Mouse (Mus musculus) common myeloid progenitor, adult 5-6 weeks (primary cell): ENCODE data around the gene Smarce1. TPM values are rescaled to one million over a fixed set of nuclear protein-coding genes. Genes with fewer than 3 reads are reported as not detected.
"Not testable (repeated sequence)": the region's sequence is repeated elsewhere in the genome, so short reads cannot be mapped to it uniquely, and the experiment has no call there.

Experiments used
- ATAC-seq: replicated peaks from 2 replicates; pipeline ENCODE4 v1.8.0; 2016; ENCODE audit warnings: low read depth, mild to moderate bottlenecking, moderate TSS enrichment, inconsistent platforms; ENCODE audit not compliant: poor library complexity, severe bottlenecking
- total RNA-seq: library from RNA; stranded (forward); fragments of 200-1000, 187-1606 nt; gene quantifications from 2 replicates; pipeline ENCODE4 v1.2.3, GENCODE M21; 2017

Gene Smarce1
- 222 and 341 TPM in 2 replicates for total RNA-seq

DNA sequence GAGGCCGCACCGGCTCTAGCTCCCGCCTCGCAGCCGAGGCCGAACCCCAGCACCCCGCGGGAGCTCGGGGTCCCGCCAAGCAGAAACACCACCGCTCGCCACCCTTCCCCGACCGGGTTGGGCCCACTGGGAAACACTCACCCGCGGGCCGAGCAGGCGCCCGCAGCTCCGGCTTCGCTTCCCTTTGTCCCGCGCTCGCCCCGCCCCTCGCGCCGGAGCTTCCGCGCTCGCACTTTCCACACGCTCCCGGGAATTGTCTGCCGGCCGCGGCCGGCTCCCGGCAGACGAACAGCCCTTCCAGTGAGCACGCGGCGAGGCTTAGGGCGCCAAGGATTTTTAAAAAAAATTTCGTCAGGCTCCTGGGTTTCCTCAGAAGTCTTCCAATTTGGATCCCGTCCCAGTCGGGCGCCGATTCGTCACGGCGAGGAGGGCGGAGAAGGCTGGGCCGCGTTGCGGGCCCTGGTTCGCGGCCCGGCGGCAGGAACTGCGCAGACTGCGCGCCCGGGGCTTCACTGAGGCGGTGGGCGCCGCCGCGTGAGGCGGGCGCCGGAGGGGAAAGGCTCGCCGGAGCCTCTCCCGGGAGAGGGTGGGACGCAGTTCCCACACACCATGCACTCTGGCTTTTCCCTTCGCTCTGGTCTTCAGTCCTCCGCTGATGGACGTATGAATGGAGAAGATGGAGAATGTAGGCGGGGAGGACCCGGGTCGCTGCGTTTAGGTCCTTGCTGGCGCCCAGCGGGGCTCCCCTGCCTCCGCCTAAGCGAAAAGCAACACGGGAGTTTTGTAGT lies at the start of gene Smarce1:
TSS of gene Smarce1 (minus strand) at position 757 of the 788 bp plus-strand sequence.
- peak; percentile 76 for ATAC-seq

GRCm38 (mm10) chr11:99279986-99280385 lies 49.2 kb upstream of the Smarce1 start:
- no peak for ATAC-seq

DNA sequence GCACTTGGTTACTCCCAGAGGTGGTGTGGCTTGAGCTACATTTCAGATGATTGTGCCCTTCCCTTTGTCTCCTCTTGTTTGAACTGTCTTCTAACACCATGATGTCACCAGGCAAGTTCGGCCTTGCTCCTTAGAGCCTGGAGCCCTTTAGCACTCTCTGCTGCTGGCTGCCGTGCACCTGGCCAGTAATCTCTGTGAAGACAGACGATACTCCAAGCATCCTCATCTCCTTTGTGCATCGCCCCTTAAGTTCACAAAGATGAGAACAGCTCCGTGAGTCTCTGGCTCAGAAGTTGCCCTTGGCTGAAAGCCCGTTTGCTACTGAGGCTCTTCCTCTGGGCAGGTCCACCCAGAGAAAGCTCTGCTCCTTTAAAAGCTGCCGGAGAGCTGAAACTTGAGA lies 46.0 kb upstream of the Smarce1 start:
- ATAC-seq: no peak

DNA sequence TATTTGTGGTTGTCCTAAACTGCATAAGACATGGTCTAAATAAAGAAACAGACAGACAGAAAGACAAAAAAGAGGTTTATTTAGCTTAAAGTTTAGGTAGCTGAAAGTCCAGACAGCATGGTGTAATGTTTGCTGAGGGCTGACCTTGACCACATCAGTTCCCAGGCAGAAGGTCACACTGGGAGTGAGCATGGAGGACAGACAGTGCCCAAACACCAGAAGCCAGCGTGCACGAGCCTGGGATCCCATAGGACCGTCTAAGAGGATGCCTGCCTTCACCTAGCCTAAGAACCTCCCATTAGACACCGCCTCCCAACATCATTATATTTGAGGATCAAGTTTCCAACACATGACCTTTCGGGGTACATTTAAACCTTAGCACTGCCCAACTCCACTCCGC lies 44.8 kb upstream of the Smarce1 start:
- no peak for ATAC-seq

DNA sequence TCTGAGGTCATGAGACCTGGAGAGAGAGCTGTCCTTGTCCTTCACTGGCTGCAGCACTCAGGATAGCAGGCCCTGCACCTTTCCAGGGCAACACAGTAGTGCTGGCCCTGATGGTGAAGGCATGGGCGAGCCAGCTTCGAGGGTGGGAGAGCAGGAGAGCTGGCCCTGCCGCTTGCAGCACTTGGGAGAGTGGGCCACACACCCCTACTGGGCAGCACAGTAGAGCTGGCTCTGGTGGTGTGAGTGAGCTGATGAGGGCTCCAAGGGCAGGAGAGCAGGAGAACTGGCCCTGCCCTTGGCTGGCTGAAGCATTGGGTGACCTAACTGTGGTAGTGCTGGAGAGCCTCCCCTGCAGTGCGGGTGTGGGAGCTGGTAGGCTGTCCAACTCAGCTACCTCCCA lies 41.9 kb upstream of the Smarce1 start:
- ATAC-seq: no peak

GRCm38 (mm10) chr11:99269192-99269591 lies 38.4 kb upstream of the Smarce1 start:
- ATAC-seq: no peak

DNA sequence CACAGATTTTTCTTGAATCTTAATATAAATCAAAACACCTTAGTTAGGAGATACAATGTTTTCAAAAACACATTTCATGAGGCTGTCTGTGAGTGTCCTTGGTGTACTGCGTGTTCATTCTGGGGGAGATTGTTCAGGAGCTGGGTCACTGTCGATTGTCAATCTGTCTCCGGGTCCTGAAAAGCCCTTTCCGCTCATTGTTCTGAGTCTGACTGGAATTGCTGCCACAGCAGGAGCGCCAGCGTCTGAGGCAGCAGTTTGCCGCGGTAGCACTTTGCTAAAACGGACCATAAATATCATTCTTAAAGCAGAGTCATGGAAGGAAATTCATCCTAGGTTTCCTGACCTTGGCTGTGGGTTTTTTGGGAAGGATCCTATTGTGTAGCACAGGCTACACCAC lies 35.0 kb upstream of the Smarce1 start:
- ATAC-seq: no peak

GRCm38 (mm10) chr11:99265220-99265619 lies 34.4 kb upstream of the Smarce1 start:
- ATAC-seq: no peak

- no peak for ATAC-seq
These were observed 25.4 kb upstream of the Smarce1 start for GRCm38 (mm10) chr11:99256213-99256612.

- no peak for ATAC-seq
These were observed 24.5 kb upstream of the Smarce1 start for GRCm38 (mm10) chr11:99255316-99255715.

GRCm38 (mm10) chr11:99253893-99254292 lies 23.1 kb upstream of the Smarce1 start:
- ATAC-seq: no peak

DNA sequence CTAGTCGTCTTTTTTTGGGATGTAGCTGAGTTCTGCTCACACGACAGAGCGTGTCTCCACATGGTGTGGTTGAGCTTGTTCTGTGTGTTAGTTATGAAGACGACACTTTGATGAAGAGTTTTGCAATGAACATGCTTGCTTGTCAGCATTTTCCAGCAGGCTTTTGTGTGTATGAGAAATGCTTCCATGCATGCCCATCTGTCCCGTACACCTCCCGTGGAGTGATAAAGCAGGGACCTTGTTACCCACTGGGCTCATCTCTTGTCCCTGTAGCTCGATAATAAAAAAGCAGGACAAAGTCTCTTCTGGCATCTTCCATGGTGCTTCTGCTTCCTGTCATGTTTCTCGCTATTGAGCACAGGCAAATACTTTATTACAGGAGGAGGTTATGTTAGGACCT lies 21.9 kb upstream of the Smarce1 start:
- ATAC-seq: no peak

- no peak for ATAC-seq
These were observed 19.8 kb upstream of the Smarce1 start for GRCm38 (mm10) chr11:99250666-99251065.

DNA sequence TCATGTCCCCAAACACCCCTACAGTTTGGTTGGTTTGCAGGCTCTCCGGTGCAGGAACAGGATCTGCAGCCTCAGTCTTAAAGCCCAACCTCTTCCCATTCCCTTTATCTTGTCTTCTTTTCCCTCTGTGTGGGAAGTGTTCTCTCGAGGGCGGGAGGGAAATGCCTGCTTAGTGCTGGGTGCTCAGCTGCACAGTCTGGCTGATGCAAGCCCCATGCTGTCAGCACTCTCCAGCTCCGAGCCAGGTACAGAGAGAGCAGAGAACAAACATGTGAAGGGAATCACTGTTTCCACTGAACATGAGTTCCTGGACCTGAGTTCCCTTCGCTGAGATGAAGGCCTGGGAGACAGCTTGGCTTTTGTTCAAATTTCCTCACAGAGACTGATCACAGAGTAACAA lies 19.4 kb upstream of the Smarce1 start:
- ATAC-seq: no peak

DNA sequence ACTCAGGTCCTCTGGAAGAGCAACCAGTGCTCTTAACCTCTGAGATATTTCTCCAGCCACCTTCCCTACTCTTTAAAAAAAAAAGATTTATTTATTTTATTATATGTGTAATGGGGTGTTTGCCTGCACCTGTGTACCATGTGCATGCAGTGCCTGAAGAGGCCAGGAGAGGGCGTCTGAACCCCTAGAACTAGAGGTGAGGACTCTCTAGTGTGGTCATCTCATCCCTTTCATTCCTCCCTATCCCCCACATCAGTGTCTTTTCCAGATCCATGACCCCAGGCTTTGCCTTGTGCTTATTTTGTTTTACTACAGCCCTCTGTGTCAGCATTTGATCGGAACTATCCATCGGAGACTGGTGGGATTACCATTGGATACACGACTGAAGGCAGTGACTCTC lies 18.3 kb upstream of the Smarce1 start:
- 0 out of 2 replicates have a peak, but pooled peaks have one; percentile 39 for ATAC-seq

DNA sequence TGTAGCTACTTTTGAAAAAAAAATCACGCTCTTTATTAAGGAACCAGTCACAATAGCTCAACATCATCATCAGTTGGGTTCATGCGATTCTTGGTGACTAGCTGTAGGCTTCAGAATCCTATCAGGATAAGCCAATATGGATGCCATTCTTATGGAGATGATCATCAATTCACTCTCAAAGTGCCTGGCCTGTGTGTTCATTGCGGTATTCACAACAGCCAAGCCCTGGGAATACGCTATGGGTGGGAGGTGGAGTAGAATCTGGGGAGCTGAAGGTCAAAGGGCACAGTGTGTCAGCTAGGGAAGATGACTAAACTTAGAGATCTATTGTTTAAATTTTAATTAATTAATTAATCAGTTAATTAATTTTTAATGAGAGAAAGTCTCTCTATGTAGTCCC lies 17.1 kb upstream of the Smarce1 start:
- ATAC-seq: no peak

- ATAC-seq: not testable (repeated sequence)
These were observed 13.7 kb upstream of the Smarce1 start for GRCm38 (mm10) chr11:99244519-99244918.

- ATAC-seq: no peak
These were observed 13.1 kb upstream of the Smarce1 start, which contains the start of gene Krt222 for GRCm38 (mm10) chr11:99243820-99244374. Gene Krt222 (minus strand): TSS chr11:99244085.

DNA sequence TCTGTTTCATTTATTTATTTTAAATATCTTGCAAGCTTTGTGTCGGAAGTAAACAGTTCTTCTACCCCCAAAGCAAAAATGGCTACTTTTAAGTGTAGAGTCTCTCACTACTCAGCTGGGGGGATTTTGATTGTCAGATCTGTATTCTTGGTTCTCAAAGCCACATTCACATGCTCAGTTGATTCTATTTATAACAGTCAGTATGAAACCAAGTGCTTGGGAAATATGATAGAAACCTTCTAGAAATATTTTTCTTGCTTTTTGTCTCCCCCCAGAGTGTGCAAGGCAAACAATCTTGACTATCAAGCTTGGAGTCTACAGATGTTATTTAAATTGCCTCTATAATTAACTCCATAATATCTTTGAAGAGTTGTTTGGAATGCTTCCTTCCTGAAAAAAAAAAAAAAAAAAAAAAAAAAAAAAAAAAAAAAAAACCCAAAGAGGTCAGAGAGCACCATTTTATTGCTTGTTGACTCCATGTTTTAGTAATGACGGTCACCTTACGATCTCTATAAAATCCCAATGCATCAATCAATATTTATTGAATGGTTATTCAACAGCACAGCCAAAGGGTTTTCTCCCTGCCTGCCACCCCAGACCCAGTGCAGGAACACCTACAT lies 12.5 kb upstream of the Smarce1 start:
- no peak for ATAC-seq

- no peak for ATAC-seq
These were observed 11.2 kb upstream of the Smarce1 start for GRCm38 (mm10) chr11:99242056-99242455.

DNA sequence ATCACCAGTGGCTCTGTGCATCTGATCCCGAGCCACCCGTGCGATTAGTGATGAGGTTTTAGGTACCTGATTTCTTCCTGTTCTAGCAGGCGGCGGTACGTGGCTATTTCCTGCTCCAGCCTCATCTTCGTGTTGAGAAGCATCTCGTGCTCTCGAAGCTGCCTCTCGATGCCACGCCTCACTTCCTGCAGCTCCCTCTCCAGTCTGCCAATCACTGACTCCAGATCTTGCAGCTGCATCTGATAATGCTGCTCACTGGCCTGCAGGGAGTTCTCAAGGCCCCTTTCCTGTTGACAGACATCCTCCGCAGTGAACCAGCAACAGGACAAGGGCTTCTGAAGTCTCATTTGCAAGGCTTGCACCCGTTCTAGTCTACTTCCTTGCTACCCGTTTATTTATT lies 7.7 kb upstream of the Smarce1 start:
- peak; percentile 72 for ATAC-seq
